Mouse (Mus musculus) lung, embryonic 16.5 days (tissue): Measurements from ENCODE around the gene Fbxl13. TPM values are rescaled to one million over a fixed set of nuclear protein-coding genes. Genes with fewer than 3 reads are reported as not detected.

Source experiments
- ATAC-seq: fragments of 200-750 bp; cut with Nextera tagmentation; 2 replicates; pipeline ENCODE4 v1.8.0; 2017; ENCODE audit warnings: low read depth, mild to moderate bottlenecking, moderate library complexity
- H3K27ac ChIP-seq: fragments of 300-500 bp; sonication (generic); 2 replicates; pipeline ENCODE4 v1.5.1; 2014; ENCODE audit warnings: mild to moderate bottlenecking, control low read depth, low read length
- H3K27me3 ChIP-seq: fragments of 300-500 bp; sonication (generic); 2 replicates; pipeline ENCODE4 v1.6.1; 2014; ENCODE audit warnings: low read depth, low read length, mixed read lengths; ENCODE audit not compliant: control insufficient read depth, insufficient read depth
- H3K36me3 ChIP-seq: fragments of 300-500 bp; sonication (generic); 2 replicates; pipeline ENCODE4 v1.6.1; 2014; ENCODE audit warnings: low read length; ENCODE audit not compliant: control insufficient read depth, insufficient read depth
- H3K4me1 ChIP-seq: fragments of 300-500 bp; sonication (generic); replicated peaks from 2 replicates; pipeline ENCODE4 v1.6.1; 2014; ENCODE audit warnings: low read length, mixed read lengths; ENCODE audit not compliant: control insufficient read depth, insufficient read depth
- H3K4me2 ChIP-seq: fragments of 300-500 bp; sonication (generic); 2 replicates; pipeline ENCODE4 v1.6.1; 2014; ENCODE audit warnings: low read depth, low read length, control low read depth
- H3K4me3 ChIP-seq: fragments of 300-500 bp; sonication (generic); 2 replicates; pipeline ENCODE4 v1.5.1; 2014; ENCODE audit warnings: mild to moderate bottlenecking, low read length, control low read depth
- H3K9ac ChIP-seq: fragments of 300-500 bp; sonication (generic); 2 replicates; pipeline ENCODE4 v1.6.1; 2014; ENCODE audit warnings: low read length, control low read depth
- H3K9me3 ChIP-seq: fragments of 300-500 bp; sonication (generic); 2 replicates; pipeline ENCODE4 v1.6.1; 2016; ENCODE audit warnings: low read length; ENCODE audit not compliant: control insufficient read depth
- WGBS: fragments of 180-500 bp; shearing (Covaris S2); extraction: QIAGEN DNeasy Blood & Tissue Kit; methylation state at CpG from one replicate; pipeline ENCODE4 v1.1.7; 2014; 5-methylcytosine and 5-hydroxymethylcytosine counted together
- polyA plus RNA-seq: library from polyadenylated mRNA; unstranded; fragments of >200 nt; fragmentation: Nextera tagmentation; extraction: Ambion mirVana; gene quantifications from 2 replicates; pipeline ENCODE4 v1.2.1, GENCODE M21; 2015

Fbxl13 gene
- polyA plus RNA-seq, 1 experiment from 2014 or later, result 0.97 TPM

- WGBS, result 90% methylated on average over 9 of the region's 9 CpGs
- no peak for ATAC-seq
- no peak overlapping the region for H3K9ac ChIP-seq
- no peaks in the 10 kb centered on the region; the same call in 1 of the 2 replicates for H3K4me1 ChIP-seq
- H3K27ac ChIP-seq, result no peak overlapping the region
- H3K4me2 ChIP-seq, result no peak overlapping the region
- H3K4me3 ChIP-seq, result no peak overlapping the region
- H3K27me3 ChIP-seq, result no peaks in the 10 kb centered on the region
- 0 out of 2 replicates have a peak, but pooled peaks cover 2% of the 10 kb centered on the region for H3K36me3 ChIP-seq
- no peaks in the 10 kb centered on the region for H3K9me3 ChIP-seq
Measured at GRCm38 (mm10) chr5:21678363-21678762, 32.9 kb upstream of the Fbxl13 start.

GRCm38 (mm10) chr5:21677939-21678338, 32.5 kb upstream of the Fbxl13 start:
- H3K36me3 ChIP-seq, result 0 out of 2 replicates have a peak, but pooled peaks cover 2% of the 10 kb centered on the region
- H3K27ac ChIP-seq, result no peak overlapping the region
- no peak overlapping the region for H3K4me2 ChIP-seq
- no peak overlapping the region for H3K9ac ChIP-seq
- ATAC-seq, result no peak
- H3K27me3 ChIP-seq, result no peaks in the 10 kb centered on the region
- no peak overlapping the region for H3K4me3 ChIP-seq
- H3K4me1 ChIP-seq, result no peaks in the 10 kb centered on the region; the same call in 1 of the 2 replicates
- 85% methylated on average over 6 of the region's 6 CpGs for WGBS
- H3K9me3 ChIP-seq, result no peaks in the 10 kb centered on the region

- Histone ChIP-seq H3K4me1 (no peaks in the 10 kb centered on the region; the same call in 1 of the 2 replicates), H3K27ac (no peak overlapping the region), H3K27me3 (no peaks in the 10 kb centered on the region), H3K4me3 (no peak overlapping the region), H3K9ac (no peak overlapping the region), H3K36me3 (0 out of 2 replicates have a peak, but pooled peaks cover 2% of the 10 kb centered on the region), H3K9me3 (no peaks in the 10 kb centered on the region), H3K4me2 (no peak overlapping the region)
- ATAC-seq, result no peak
- 93% methylated on average over 23 of the region's 23 CpGs for WGBS
Measured at GRCm38 (mm10) chr5:21675494-21675893, 30.1 kb upstream of the Fbxl13 start.

- H3K27ac ChIP-seq, result no peak overlapping the region
- no peak for ATAC-seq
- no peaks in the 10 kb centered on the region for H3K9me3 ChIP-seq
- H3K9ac ChIP-seq, result no peak overlapping the region
- no peaks in the 10 kb centered on the region; the same call in 1 of the 2 replicates for H3K4me1 ChIP-seq
- H3K4me2 ChIP-seq, result no peak overlapping the region
- H3K36me3 ChIP-seq, result 0 out of 2 replicates have a peak, but pooled peaks cover 2% of the 10 kb centered on the region
- no peak overlapping the region for H3K4me3 ChIP-seq
- H3K27me3 ChIP-seq, result no peaks in the 10 kb centered on the region
- WGBS, result 82% methylated on average over 12 of the region's 12 CpGs
Measured at GRCm38 (mm10) chr5:21675019-21675418, 29.6 kb upstream of the Fbxl13 start.

- no peak for ATAC-seq
- Histone ChIP-seq H3K4me2 (no peak overlapping the region), H3K4me1 (no peaks in the 10 kb centered on the region; the same call in 1 of the 2 replicates), H3K27me3 (no peaks in the 10 kb centered on the region), H3K4me3 (no peak overlapping the region), H3K36me3 (0 out of 2 replicates have a peak, but pooled peaks cover 2% of the 10 kb centered on the region), H3K9me3 (no peaks in the 10 kb centered on the region), H3K27ac (no peak overlapping the region), H3K9ac (no peak overlapping the region)
- WGBS, result 82% methylated on average over 9 of the region's 9 CpGs
Measured at GRCm38 (mm10) chr5:21673742-21674141, 28.3 kb upstream of the Fbxl13 start.

DNA sequence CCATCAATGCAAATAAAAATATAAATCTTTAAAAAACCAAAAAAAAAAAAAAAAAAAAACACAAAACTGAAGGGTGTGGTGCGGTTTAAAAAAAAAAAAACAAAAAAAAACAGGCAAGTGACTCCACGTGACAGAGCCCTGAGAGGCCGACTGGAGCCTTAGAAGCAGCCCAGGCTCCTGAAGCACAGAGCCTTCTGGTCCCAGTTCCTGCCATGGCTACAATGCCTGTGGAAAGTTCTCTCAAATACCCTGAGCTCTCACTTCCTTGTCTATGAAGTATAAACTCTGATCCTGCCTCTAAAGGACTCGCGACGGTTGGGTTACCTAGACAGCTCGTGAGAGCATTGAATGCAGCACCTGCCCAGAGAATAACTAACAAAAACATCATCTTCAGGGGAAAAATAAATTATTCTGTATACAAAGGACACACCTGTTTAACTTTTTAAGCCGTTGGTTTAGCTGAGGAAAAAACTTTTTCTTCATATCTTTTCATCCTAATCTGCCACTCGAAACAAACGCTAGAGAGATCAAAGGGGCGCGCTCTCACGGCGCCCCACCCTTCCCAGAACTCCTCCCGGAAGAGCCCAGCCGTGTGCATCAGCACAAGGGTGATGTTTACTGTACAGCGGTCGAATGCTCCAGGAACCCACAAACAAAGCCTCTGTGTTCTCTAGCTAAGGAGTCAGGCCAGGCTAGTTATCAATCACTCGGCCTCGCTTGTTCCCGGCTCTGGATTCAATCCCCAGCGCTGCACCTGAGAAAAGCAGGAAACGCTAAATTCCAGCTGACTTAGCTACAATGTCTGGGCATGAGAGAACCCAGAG, 27.6 kb upstream of the Fbxl13 start:
- H3K4me3 ChIP-seq, result peak overlapping the region; percentile 23
- ATAC-seq, result peak; percentile 47; the same call in 1 of the 2 replicates
- H3K4me2 ChIP-seq, result peak overlapping the region; percentile 43
- 24% methylated on average over 23 of the region's 23 CpGs for WGBS
- 0 out of 2 replicates have a peak, but pooled peaks cover 2% of the 10 kb centered on the region for H3K36me3 ChIP-seq
- H3K27ac ChIP-seq, result no peak overlapping the region
- no peaks in the 10 kb centered on the region for H3K27me3 ChIP-seq
- no peaks in the 10 kb centered on the region; the same call in 1 of the 2 replicates for H3K4me1 ChIP-seq
- peak overlapping the region; percentile 45; the same call in 1 of the 2 replicates for H3K9ac ChIP-seq
- no peaks in the 10 kb centered on the region for H3K9me3 ChIP-seq

- whole genome bisulfite sequencing, result 88% methylated on average over 2 of the region's 2 CpGs
- Histone ChIP-seq H3K27ac (no peak overlapping the region), H3K4me2 (no peak overlapping the region), H3K9me3 (no peaks in the 10 kb centered on the region), H3K36me3 (no peaks in the 10 kb centered on the region), H3K27me3 (no peaks in the 10 kb centered on the region), H3K9ac (no peak overlapping the region), H3K4me1 (no peaks in the 10 kb centered on the region; the same call in 1 of the 2 replicates), H3K4me3 (no peak overlapping the region)
- ATAC-seq, result no peak
Measured at GRCm38 (mm10) chr5:21669307-21669706, 23.9 kb upstream of the Fbxl13 start.

- Histone ChIP-seq H3K9ac (no peak overlapping the region), H3K27ac (no peak overlapping the region), H3K36me3 (peaks cover 7% of the 10 kb centered on the region; the same call in 1 of the 2 replicates), H3K4me3 (no peak overlapping the region), H3K4me1 (no peaks in the 10 kb centered on the region), H3K9me3 (no peaks in the 10 kb centered on the region), H3K27me3 (no peaks in the 10 kb centered on the region), H3K4me2 (no peak overlapping the region)
- no peak for ATAC-seq
- 51% methylated on average over 8 of the region's 8 CpGs for WGBS
Measured at GRCm38 (mm10) chr5:21667191-21668137, 22.0 kb upstream of the Fbxl13 start.

GRCm38 (mm10) chr5:21663081-21663480, 17.6 kb upstream of the Fbxl13 start:
- no peak overlapping the region for H3K27ac ChIP-seq
- no peak overlapping the region for H3K9ac ChIP-seq
- H3K9me3 ChIP-seq, result no peaks in the 10 kb centered on the region
- no peak overlapping the region for H3K4me2 ChIP-seq
- 92% methylated on average over 11 of the region's 11 CpGs for WGBS
- peaks cover 7% of the 10 kb centered on the region for H3K4me1 ChIP-seq
- H3K27me3 ChIP-seq, result no peaks in the 10 kb centered on the region
- peaks cover 13% of the 10 kb centered on the region for H3K36me3 ChIP-seq
- no peak for ATAC-seq
- no peak overlapping the region for H3K4me3 ChIP-seq
